Mouse (Mus musculus) lung, embryonic 16.5 days (tissue): ENCODE results near the gene Eif2b1. TPM values are rescaled to one million over a fixed set of nuclear protein-coding genes. Genes with fewer than 3 reads are reported as not detected.
A peak's percentile ranks its signal among the peaks of the same experiment; 100 is the strongest.
"Not testable (repeated sequence)": the region's sequence is repeated elsewhere in the genome, so short reads cannot be mapped to it uniquely, and the experiment has no call there.

Source experiments
- ATAC-seq: fragments of 200-750 bp; cut with Nextera tagmentation; 2 replicates; pipeline ENCODE4 v1.8.0; 2017; ENCODE audit warnings: low read depth, mild to moderate bottlenecking, moderate library complexity
- H3K27ac ChIP-seq: fragments of 300-500 bp; sonication (generic); 2 replicates; pipeline ENCODE4 v1.5.1; 2014; ENCODE audit warnings: mild to moderate bottlenecking, control low read depth, low read length
- H3K27me3 ChIP-seq: fragments of 300-500 bp; sonication (generic); 2 replicates; pipeline ENCODE4 v1.6.1; 2014; ENCODE audit warnings: low read depth, low read length, mixed read lengths; ENCODE audit not compliant: control insufficient read depth, insufficient read depth
- H3K36me3 ChIP-seq: fragments of 300-500 bp; sonication (generic); 2 replicates; pipeline ENCODE4 v1.6.1; 2014; ENCODE audit warnings: low read length; ENCODE audit not compliant: control insufficient read depth, insufficient read depth
- H3K4me1 ChIP-seq: fragments of 300-500 bp; sonication (generic); replicated peaks from 2 replicates; pipeline ENCODE4 v1.6.1; 2014; ENCODE audit warnings: low read length, mixed read lengths; ENCODE audit not compliant: control insufficient read depth, insufficient read depth
- H3K4me2 ChIP-seq: fragments of 300-500 bp; sonication (generic); 2 replicates; pipeline ENCODE4 v1.6.1; 2014; ENCODE audit warnings: low read depth, low read length, control low read depth
- H3K4me3 ChIP-seq: fragments of 300-500 bp; sonication (generic); 2 replicates; pipeline ENCODE4 v1.5.1; 2014; ENCODE audit warnings: mild to moderate bottlenecking, low read length, control low read depth
- H3K9ac ChIP-seq: fragments of 300-500 bp; sonication (generic); 2 replicates; pipeline ENCODE4 v1.6.1; 2014; ENCODE audit warnings: low read length, control low read depth
- H3K9me3 ChIP-seq: fragments of 300-500 bp; sonication (generic); 2 replicates; pipeline ENCODE4 v1.6.1; 2016; ENCODE audit warnings: low read length; ENCODE audit not compliant: control insufficient read depth
- WGBS: fragments of 180-500 bp; shearing (Covaris S2); extraction: QIAGEN DNeasy Blood & Tissue Kit; methylation state at CpG from one replicate; pipeline ENCODE4 v1.1.7; 2014; 5-methylcytosine and 5-hydroxymethylcytosine counted together
- polyA plus RNA-seq: library from polyadenylated mRNA; unstranded; fragments of >200 nt; fragmentation: Nextera tagmentation; extraction: Ambion mirVana; gene quantifications from 2 replicates; pipeline ENCODE4 v1.2.1, GENCODE M21; 2015

Eif2b1 gene
- polyA plus RNA-seq, 1 experiment from 2014 or later = 68.8 TPM

DNA sequence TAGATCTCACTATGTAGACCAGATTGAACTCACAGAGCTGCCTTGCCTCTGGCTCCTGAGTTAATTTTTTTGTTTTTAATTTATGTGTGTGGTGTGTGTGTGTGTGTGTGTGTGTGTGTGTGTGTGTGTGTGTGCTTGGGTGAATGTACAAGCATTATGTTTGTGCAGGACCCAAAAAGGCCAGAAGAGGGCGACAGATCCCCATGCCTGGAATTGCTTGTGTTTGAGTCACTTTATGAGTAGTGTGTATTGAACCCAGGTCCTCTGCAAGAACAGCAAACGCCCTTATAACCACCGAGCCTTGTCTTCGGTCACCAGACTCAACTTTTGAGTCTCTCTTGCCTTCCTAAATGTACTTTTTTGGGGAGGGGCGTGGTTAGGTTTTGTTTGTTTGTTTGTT, 23.4 kb upstream of the Eif2b1 start:
- Histone ChIP-seq H3K9me3 (no peaks in the 10 kb centered on the region), H3K36me3 (no peaks in the 10 kb centered on the region; the same call in 1 of the 2 replicates), H3K27me3 (no peaks in the 10 kb centered on the region), H3K4me1 (peaks cover 7% of the 10 kb centered on the region; the same call in 1 of the 2 replicates), H3K4me2 (no peak overlapping the region), H3K4me3 (no peak overlapping the region), H3K27ac (no peak overlapping the region), H3K9ac (no peak overlapping the region)
- ATAC-seq = no peak
- 71% methylated on average over 5 of the region's 5 CpGs for WGBS

DNA sequence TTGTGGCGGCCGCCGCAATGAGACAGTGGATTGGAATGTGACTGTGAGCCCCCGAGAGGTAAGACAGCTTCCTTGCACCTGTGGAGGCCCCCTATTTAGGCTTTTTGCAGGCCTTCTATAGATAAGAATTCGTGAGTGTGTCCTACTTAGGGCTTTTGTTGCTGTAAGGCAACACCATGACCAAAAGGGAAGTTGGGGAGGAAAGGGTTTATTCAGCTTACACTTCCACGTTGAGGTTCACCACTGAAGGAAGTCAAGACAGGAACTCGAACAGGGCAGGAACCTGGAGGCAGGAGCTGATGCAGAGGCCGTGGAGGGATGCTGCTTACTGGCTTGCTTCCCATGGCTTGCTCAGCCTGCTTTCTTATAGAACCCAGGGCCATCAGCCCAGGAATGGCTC, 20.8 kb upstream of the Eif2b1 start:
- H3K4me1 ChIP-seq, H3K9me3 ChIP-seq, H3K27me3 ChIP-seq, H3K4me3 ChIP-seq, H3K9ac ChIP-seq, ATAC-seq, H3K27ac ChIP-seq, H3K36me3 ChIP-seq, H3K4me2 ChIP-seq: not testable (repeated sequence)
- WGBS = 45% methylated on average over 8 of the region's 8 CpGs

DNA sequence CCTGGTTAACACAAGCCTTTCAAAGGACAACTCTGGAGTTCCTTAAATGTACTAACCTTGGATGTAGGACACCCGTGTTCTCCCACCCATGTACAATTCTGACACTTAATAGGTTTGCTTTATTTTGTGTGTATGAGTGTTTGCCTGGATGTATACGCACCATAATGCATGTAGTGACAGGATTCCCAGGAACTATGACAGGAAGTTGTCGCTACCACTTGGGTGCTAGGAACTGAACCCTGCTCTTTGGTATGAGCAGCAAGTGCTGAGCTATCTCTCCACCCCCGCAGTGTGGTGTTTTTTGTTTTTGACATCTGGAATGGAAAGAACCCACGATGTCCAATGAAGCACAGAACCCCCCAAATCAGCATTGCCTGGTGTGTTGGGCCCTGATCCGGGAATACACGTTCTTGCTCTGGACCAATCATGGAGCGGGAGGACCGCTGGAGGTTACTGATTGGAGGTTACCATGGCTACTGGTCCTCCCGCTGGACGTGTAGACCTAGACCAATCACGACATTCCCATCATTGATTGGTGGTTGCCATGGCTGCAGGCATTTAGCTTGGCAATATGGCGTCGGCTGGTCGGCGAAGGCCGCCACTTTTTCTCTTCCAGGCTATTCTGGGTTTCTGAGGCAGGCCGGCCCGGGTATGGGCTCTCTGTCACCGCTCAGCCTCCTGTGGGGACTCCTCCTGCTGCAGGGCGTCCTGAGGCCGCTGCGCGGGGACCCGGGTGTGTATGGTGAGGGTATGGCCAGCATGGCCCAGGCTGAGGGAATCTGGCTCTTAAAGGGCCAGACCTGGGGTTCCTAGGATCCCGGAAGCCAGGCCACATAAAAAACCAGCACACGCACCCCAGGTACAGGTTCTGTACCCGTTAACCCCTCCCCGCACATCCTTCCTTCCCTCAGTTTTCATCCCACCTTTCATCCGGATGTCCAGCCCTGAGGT, 19.6 kb upstream of the Eif2b1 start:
- H3K4me3 ChIP-seq = peak overlapping the region; percentile 90
- H3K9me3 ChIP-seq = no peaks in the 10 kb centered on the region
- H3K4me2 ChIP-seq = peak overlapping the region; percentile 93
- ATAC-seq = peak; percentile 100
- H3K27ac ChIP-seq = no peak overlapping the region; the same call in 1 of the 2 replicates
- peak overlapping the region; percentile 80 for H3K9ac ChIP-seq
- WGBS = 6% methylated on average over 30 of the region's 30 CpGs
- H3K27me3 ChIP-seq = no peaks in the 10 kb centered on the region
- H3K36me3 ChIP-seq = peaks cover 5% of the 10 kb centered on the region
- peaks cover 7% of the 10 kb centered on the region; the same call in 1 of the 2 replicates for H3K4me1 ChIP-seq

DNA sequence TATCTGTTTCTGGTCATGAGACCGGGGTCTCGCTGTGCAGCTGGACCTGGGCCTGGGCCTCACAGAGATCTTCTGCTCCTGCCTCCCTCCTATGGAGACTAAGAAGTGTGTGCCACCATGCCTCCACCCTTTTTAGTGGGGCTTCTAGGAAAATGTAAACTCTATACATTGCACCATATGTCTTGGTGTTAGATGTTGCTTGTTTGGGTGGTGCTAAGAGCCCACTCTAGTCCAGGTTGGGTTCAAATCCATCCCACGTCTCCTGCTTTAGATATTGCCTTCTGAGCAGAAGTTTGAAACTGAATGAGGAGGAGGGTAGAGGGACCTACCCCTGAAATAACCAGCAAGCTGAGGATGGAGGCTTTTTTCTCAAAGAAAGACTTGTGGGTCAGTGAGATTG, 13.8 kb upstream of the Eif2b1 start:
- no peaks in the 10 kb centered on the region for H3K9me3 ChIP-seq
- WGBS = 95% methylated on average over 3 of the region's 3 CpGs

GRCm38 (mm10) chr5:124582515-124582914, 3.6 kb upstream of the Eif2b1 start:
- peaks cover 4% of the 10 kb centered on the region; the same call in 1 of the 2 replicates for H3K36me3 ChIP-seq
- H3K9ac ChIP-seq = no peak overlapping the region
- no peaks in the 10 kb centered on the region for H3K9me3 ChIP-seq
- H3K27me3 ChIP-seq = no peaks in the 10 kb centered on the region
- peaks cover 20% of the 10 kb centered on the region; the same call in 1 of the 2 replicates for H3K4me1 ChIP-seq
- no peak overlapping the region for H3K27ac ChIP-seq
- H3K4me3 ChIP-seq = no peak overlapping the region
- 59% methylated on average over 5 of the region's 5 CpGs for WGBS
- peak; percentile 76 for ATAC-seq
- H3K4me2 ChIP-seq = no peak overlapping the region

More for the DNA sequence above, 13.8 kb upstream of the Eif2b1 start:
- H3K27me3 ChIP-seq = no peaks in the 10 kb centered on the region
- H3K4me3 ChIP-seq = no peak overlapping the region
- H3K27ac ChIP-seq = no peak overlapping the region
- H3K36me3 ChIP-seq = peaks cover 28% of the 10 kb centered on the region
- ATAC-seq = no peak
- H3K9ac ChIP-seq = no peak overlapping the region
- H3K4me2 ChIP-seq = no peak overlapping the region
- H3K4me1 ChIP-seq = no peaks in the 10 kb centered on the region

DNA sequence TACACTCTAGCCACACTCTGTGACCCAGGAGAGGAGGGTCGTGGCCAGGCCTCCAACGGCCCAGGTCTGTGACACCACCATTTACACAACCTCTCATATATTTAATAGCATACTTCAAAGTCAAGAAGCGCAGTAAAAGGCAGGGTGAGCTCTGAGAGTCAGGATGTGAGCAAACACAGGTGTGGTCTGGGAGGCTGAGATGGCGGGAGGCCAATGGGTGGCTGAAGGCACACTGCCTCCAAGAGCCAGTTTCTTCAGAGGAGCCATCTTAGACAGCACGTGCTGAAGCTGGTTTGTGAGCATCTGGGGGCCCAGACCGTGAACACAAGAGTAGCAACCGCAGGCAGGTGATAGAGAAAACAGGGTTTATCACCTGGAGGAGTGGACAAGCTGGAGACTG, 3.5 kb downstream of the Eif2b1 start:
- no peak overlapping the region for H3K27ac ChIP-seq
- no peak overlapping the region for H3K9ac ChIP-seq
- H3K36me3 ChIP-seq = peaks cover 36% of the 10 kb centered on the region
- no peak overlapping the region for H3K4me3 ChIP-seq
- ATAC-seq = no peak
- peaks cover 13% of the 10 kb centered on the region; the same call in 1 of the 2 replicates for H3K4me1 ChIP-seq
- 73% methylated on average over 7 of the region's 7 CpGs for WGBS
- H3K4me2 ChIP-seq = no peak overlapping the region
- no peaks in the 10 kb centered on the region for H3K27me3 ChIP-seq
- no peaks in the 10 kb centered on the region for H3K9me3 ChIP-seq

DNA sequence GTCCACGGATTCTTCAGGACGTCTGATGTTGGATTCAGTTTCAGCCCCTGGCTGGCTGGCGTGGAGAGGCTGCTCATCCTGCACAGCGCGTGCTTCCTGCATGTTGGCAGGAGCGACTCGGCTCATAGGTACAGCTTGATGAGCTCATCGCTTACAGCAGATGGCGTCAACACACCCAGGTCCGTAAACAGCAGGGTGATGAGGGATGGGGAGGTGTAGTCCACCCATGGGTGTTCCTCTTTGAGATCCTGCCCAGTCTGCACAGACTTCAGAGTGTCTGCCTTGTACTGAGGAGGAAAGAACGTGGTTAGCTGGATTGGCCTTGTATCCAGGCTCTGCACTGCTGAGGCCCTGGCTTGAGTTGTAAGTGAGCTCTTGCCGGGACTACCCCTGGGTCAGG, 7.9 kb downstream of the Eif2b1 start:
- no peaks in the 10 kb centered on the region for H3K9me3 ChIP-seq
- no peak for ATAC-seq
- peaks cover 63% of the 10 kb centered on the region for H3K36me3 ChIP-seq
- H3K27me3 ChIP-seq = no peaks in the 10 kb centered on the region
- 75% methylated on average over 12 of the region's 12 CpGs for WGBS
- no peak overlapping the region for H3K4me3 ChIP-seq
- H3K9ac ChIP-seq = no peak overlapping the region
- no peaks in the 10 kb centered on the region for H3K4me1 ChIP-seq
- no peak overlapping the region for H3K4me2 ChIP-seq
- H3K27ac ChIP-seq = no peak overlapping the region

- Histone ChIP-seq H3K27me3 (no peaks in the 10 kb centered on the region), H3K36me3 (peaks cover 38% of the 10 kb centered on the region)
These were observed 23.8 kb downstream of the Eif2b1 start for GRCm38 (mm10) chr5:124555145-124555544.

DNA sequence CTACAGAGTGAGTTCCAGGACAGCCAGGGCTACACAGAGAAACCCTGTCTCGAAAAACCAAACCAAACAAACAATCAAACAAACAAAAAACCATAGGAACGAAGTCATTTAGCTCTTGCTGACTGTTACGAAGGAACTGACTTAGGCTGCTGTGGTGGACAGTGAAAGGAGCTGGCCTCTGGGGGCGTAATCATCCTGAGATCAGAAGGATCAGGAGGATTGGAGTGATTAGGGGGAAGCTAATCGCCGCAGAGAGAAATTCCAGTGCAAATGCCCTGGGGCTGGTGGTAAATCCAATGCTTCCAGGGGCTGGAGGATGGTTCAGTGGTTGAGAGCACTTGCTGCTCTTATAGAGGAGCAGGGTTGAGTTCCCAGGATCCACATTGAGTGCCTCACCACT, 25.3 kb downstream of the Eif2b1 start:
- WGBS = 62% methylated on average over 6 of the region's 6 CpGs
- ATAC-seq = no peak

More at GRCm38 (mm10) chr5:124555145-124555544, 23.8 kb downstream of the Eif2b1 start:
- Histone ChIP-seq H3K4me1 (peaks cover 11% of the 10 kb centered on the region), H3K4me2 (no peak overlapping the region), H3K4me3 (no peak overlapping the region), H3K27ac (no peak overlapping the region), H3K9me3 (no peaks in the 10 kb centered on the region), H3K9ac (no peak overlapping the region)
- no peak for ATAC-seq
- WGBS = 74% methylated on average over 1 of the region's 1 CpGs

More for the DNA sequence above, 25.3 kb downstream of the Eif2b1 start:
- H3K4me1 ChIP-seq = peaks cover 11% of the 10 kb centered on the region
- peaks cover 30% of the 10 kb centered on the region for H3K36me3 ChIP-seq
- H3K4me3 ChIP-seq = peak overlapping the region; percentile 97
- H3K4me2 ChIP-seq = peak overlapping the region; percentile 74
- H3K9ac ChIP-seq = no peak overlapping the region
- H3K27me3 ChIP-seq = no peaks in the 10 kb centered on the region
- H3K9me3 ChIP-seq = no peaks in the 10 kb centered on the region
- no peak overlapping the region for H3K27ac ChIP-seq
